Mouse (Mus musculus) CH12.LX (cell line): Measurements from ENCODE around the gene Nupr1. TPM values are rescaled to one million over a fixed set of nuclear protein-coding genes. Genes with fewer than 3 reads are reported as not detected.

Experiments used
- DNase-seq: peaks from one replicate; pipeline ENCODE4 v3.0.0-alpha.2; 2013; ENCODE audit errors: extremely low read depth
- H3K27ac ChIP-seq: 2 replicates; pipeline ENCODE4 v1.5.1; 2012; ENCODE audit warnings: low read depth, mild to moderate bottlenecking, control low read depth, moderate library complexity; ENCODE audit not compliant: insufficient read depth
- H3K27me3 ChIP-seq: replicated peaks from 2 replicates; pipeline ENCODE3; 2012; ENCODE audit warnings: inconsistent platforms
- H3K36me3 ChIP-seq, 2 experiments: replicated peaks in 1 of 2; 2 replicates each; pipeline versions ENCODE3 to v1.6.1; 2012; ENCODE audit warnings: inconsistent platforms in 1 of 2, low read length in 1 of 2, mild to moderate bottlenecking in 1 of 2, mixed read lengths in 1 of 2, moderate library complexity in 1 of 2; ENCODE audit not compliant: control insufficient read depth in 1 of 2, insufficient read depth in 1 of 2
- H3K4me1 ChIP-seq, 2 experiments: 2 replicates each; pipeline ENCODE4 v1.6.1; 2012; ENCODE audit warnings: inconsistent platforms in 1 of 2, moderate library complexity in 1 of 2; ENCODE audit not compliant: insufficient read depth in 2 of 2, control insufficient read depth in 1 of 2
- H3K4me2 ChIP-seq: 2 replicates; pipeline ENCODE4 v1.6.1; 2012; ENCODE audit warnings: low read depth, mild to moderate bottlenecking, control low read depth; ENCODE audit not compliant: poor library complexity, insufficient read depth, severe bottlenecking
- H3K4me3 ChIP-seq, 3 experiments: fragments of 150-350 bp in 1 of 3; sonication (generic) in 1 of 3; replicated peaks in 1 of 3; 2 replicates each; pipeline versions ENCODE3 to v1.5.1; 2011 to 2012; ENCODE audit warnings: low read depth in 2 of 3, low read length in 2 of 3, mild to moderate bottlenecking in 2 of 3, moderate library complexity in 2 of 3, control low read depth in 1 of 3, improper control_type of control experiment in 1 of 3, inconsistent platforms in 1 of 3, mixed read lengths in 1 of 3; ENCODE audit not compliant: poor library complexity in 1 of 3
- H3K79me2 ChIP-seq: replicated peaks from 2 replicates; pipeline ENCODE4 v1.6.1; 2012; ENCODE audit warnings: mild to moderate bottlenecking, moderate library complexity; ENCODE audit not compliant: control insufficient read depth, poor library complexity, insufficient read depth, severe bottlenecking; ENCODE audit errors: extremely low read depth
- H3K9ac ChIP-seq: 2 replicates; pipeline ENCODE4 v1.6.1; 2012; ENCODE audit warnings: low read depth, mild to moderate bottlenecking, control low read depth, moderate library complexity; ENCODE audit not compliant: insufficient read depth
- H3K9me3 ChIP-seq: replicated peaks from 2 replicates; pipeline ENCODE3; 2012; ENCODE audit warnings: low read length, inconsistent platforms, mixed read lengths
- BHLHE40 ChIP-seq: IDR thresholded peaks from 2 replicates; pipeline ENCODE4 v1.6.1; 2011; ENCODE audit warnings: mild to moderate bottlenecking, low read depth, low read length, improper control_type of control experiment
- CHD1 ChIP-seq: IDR thresholded peaks from 2 replicates; pipeline ENCODE4 v1.6.1; 2012; ENCODE audit warnings: low read depth, low read length, improper control_type of control experiment, inconsistent platforms
- CTCF ChIP-seq, 2 experiments: IDR thresholded peaks in 1 of 2; conservative IDR thresholded peaks in 1 of 2; 2 replicates each; pipeline ENCODE4 v1.5.1; 2011 to 2012; ENCODE audit warnings: low read depth in 2 of 2, low read length in 2 of 2, improper control_type of control experiment in 1 of 2, inconsistent platforms in 1 of 2, mild to moderate bottlenecking in 1 of 2, moderate library complexity in 1 of 2
- E2F4 ChIP-seq: IDR thresholded peaks from 2 replicates; pipeline ENCODE4 v1.6.1; 2011; ENCODE audit warnings: low read depth, low read length, improper control_type of control experiment; ENCODE audit not compliant: insufficient replicate concordance
- ELF1 ChIP-seq: IDR thresholded peaks from 2 replicates; pipeline ENCODE4 v1.6.1; 2014; ENCODE audit warnings: low read depth, mild to moderate bottlenecking, inconsistent platforms, low read length, improper control_type of control experiment
- ETS1 ChIP-seq: conservative IDR thresholded peaks from 2 replicates; pipeline ENCODE4 v1.6.1; 2012; ENCODE audit warnings: low read depth, mild to moderate bottlenecking, inconsistent platforms, low read length, improper control_type of control experiment, moderate library complexity
- GABPA ChIP-seq: IDR thresholded peaks from 2 replicates; pipeline ENCODE4 v1.6.1; 2012; ENCODE audit warnings: low read depth, low read length, improper control_type of control experiment, inconsistent platforms; ENCODE audit not compliant: insufficient replicate concordance
- HCFC1 ChIP-seq: IDR thresholded peaks from 2 replicates; pipeline ENCODE4 v1.6.1; 2012; ENCODE audit warnings: low read depth, mild to moderate bottlenecking, inconsistent platforms, low read length, improper control_type of control experiment
- JUN ChIP-seq: IDR thresholded peaks from 2 replicates; pipeline ENCODE4 v1.6.1; 2011; ENCODE audit warnings: low read depth, mild to moderate bottlenecking, low read length, improper control_type of control experiment, moderate library complexity; ENCODE audit not compliant: insufficient read depth
- JUND ChIP-seq: conservative IDR thresholded peaks from 2 replicates; pipeline ENCODE4 v1.6.1; 2011; ENCODE audit warnings: low read depth, low read length, improper control_type of control experiment
- MAFK ChIP-seq: IDR thresholded peaks from 2 replicates; pipeline ENCODE4 v1.6.1; 2011; ENCODE audit warnings: low read length, improper control_type of control experiment; ENCODE audit not compliant: insufficient replicate concordance
- MAX ChIP-seq: IDR thresholded peaks from 2 replicates; pipeline ENCODE4 v1.6.1; 2011; ENCODE audit warnings: low read length, improper control_type of control experiment
- MAZ ChIP-seq: IDR thresholded peaks from 2 replicates; pipeline ENCODE4 v1.6.1; 2012; ENCODE audit warnings: low read depth, mild to moderate bottlenecking, inconsistent platforms, low read length, improper control_type of control experiment, moderate library complexity
- MYC ChIP-seq: IDR thresholded peaks from 2 replicates; pipeline ENCODE4 v1.6.1; 2011; ENCODE audit warnings: low read depth, mild to moderate bottlenecking, improper control_type of control experiment, low read length
- NELFE ChIP-seq: IDR thresholded peaks from 2 replicates; pipeline ENCODE4 v1.6.1; 2011; ENCODE audit warnings: low read depth, low read length, improper control_type of control experiment
- NRF1 ChIP-seq: IDR thresholded peaks from 2 replicates; pipeline ENCODE4 v1.6.1; 2014; ENCODE audit warnings: low read depth, mild to moderate bottlenecking, inconsistent platforms, low read length, improper control_type of control experiment, moderate library complexity
- PAX5 ChIP-seq: IDR thresholded peaks from 2 replicates; pipeline ENCODE4 v1.6.1; 2012; ENCODE audit warnings: low read length, inconsistent platforms, mixed read lengths
- POLR2A ChIP-seq: IDR thresholded peaks from 2 replicates; pipeline ENCODE4 v1.6.1; 2011; ENCODE audit warnings: low read depth, mild to moderate bottlenecking, improper control_type of control experiment, low read length
- RAD21 ChIP-seq: IDR thresholded peaks from 2 replicates; pipeline ENCODE4 v1.6.1; 2011; ENCODE audit warnings: low read depth, mild to moderate bottlenecking, low read length, improper control_type of control experiment, moderate library complexity
- RCOR1 ChIP-seq: conservative IDR thresholded peaks from 2 replicates; pipeline ENCODE4 v1.6.1; 2012; ENCODE audit warnings: low read depth, mild to moderate bottlenecking, inconsistent platforms, low read length, improper control_type of control experiment
- SIN3A ChIP-seq: IDR thresholded peaks from 2 replicates; pipeline ENCODE4 v1.6.1; 2012; ENCODE audit warnings: low read length, improper control_type of control experiment, inconsistent platforms
- SMC3 ChIP-seq: IDR thresholded peaks from 2 replicates; pipeline ENCODE4 v1.6.1; 2011; ENCODE audit warnings: low read depth, low read length, improper control_type of control experiment
- TBP ChIP-seq: conservative IDR thresholded peaks from 2 replicates; pipeline ENCODE4 v1.6.1; 2011; ENCODE audit warnings: low read depth, low read length, improper control_type of control experiment
- TCF12 ChIP-seq: IDR thresholded peaks from 2 replicates; pipeline ENCODE4 v1.6.1; 2014; ENCODE audit warnings: low read depth, mild to moderate bottlenecking, inconsistent platforms, low read length, improper control_type of control experiment
- UBTF ChIP-seq: IDR thresholded peaks from 2 replicates; pipeline ENCODE4 v1.6.1; 2012; ENCODE audit warnings: low read depth, mild to moderate bottlenecking, inconsistent platforms, low read length, improper control_type of control experiment, moderate library complexity
- USF1 ChIP-seq: IDR thresholded peaks from 2 replicates; pipeline ENCODE4 v1.6.1; 2014; ENCODE audit warnings: low read depth, mild to moderate bottlenecking, inconsistent platforms, low read length, improper control_type of control experiment
- ZC3H11A ChIP-seq: IDR thresholded peaks from 2 replicates; pipeline ENCODE4 v1.6.1; 2012; ENCODE audit warnings: low read depth, mild to moderate bottlenecking, inconsistent platforms, low read length, improper control_type of control experiment
- ZKSCAN1 ChIP-seq: IDR thresholded peaks from 2 replicates; pipeline ENCODE4 v1.6.1; 2012; ENCODE audit warnings: low read depth, inconsistent platforms, low read length, improper control_type of control experiment, borderline replicate concordance
- ZMIZ1 ChIP-seq: IDR thresholded peaks from 2 replicates; pipeline ENCODE4 v1.6.1; 2012; ENCODE audit warnings: low read depth, mild to moderate bottlenecking, inconsistent platforms, low read length, improper control_type of control experiment
- dilution Hi-C: fragments of 300-500 bp; cut with MboI; formaldehyde crosslinking; loops from 2 replicates; pipeline ENCODE4 v1.14.3; 2020; ENCODE audit warnings: low sequenced_read_pairs; ENCODE audit not compliant: extremely low pct_unique_long_range_greater_than_20kb, extremely low pct_ligation_motif_present
- in situ Hi-C: fragments of 300-500 bp; cut with MboI; formaldehyde crosslinking; loops from 3 replicates; pipeline ENCODE4 v1.14.3; 2019; ENCODE audit warnings: low sequenced_read_pairs, low pct_ligation_motif_present, low pct_unique_long_range_greater_than_20kb, mixed read lengths
- polyA plus RNA-seq: library from polyadenylated mRNA; unstranded; fragments of >175 nt; gene quantifications from 2 replicates; pipeline ENCODE4 v1.2.1, GENCODE M21; 2012; ENCODE audit warnings: low read depth; ENCODE audit not compliant: insufficient read length
- total RNA-seq, 2 experiments: library from RNA; depleted of rRNA; stranded (reverse); fragments of 300-350 nt in 1 of 2; fragments of >200 nt in 1 of 2; gene quantifications; 2 replicates each; pipeline ENCODE4 v1.2.3; 2012 to 2014

Nupr1 gene
- total and polyA plus RNA-seq, 3 experiments: 6.4 to 13.9 (median 13.5) TPM

- Histone ChIP-seq H3K4me3 (no peak overlapping the region), H3K4me2 (no peak overlapping the region), H3K36me3 (no peaks in the 10 kb centered on the region), H3K27me3 (no peaks in the 10 kb centered on the region), H3K9ac (no peak overlapping the region), H3K4me1 (peaks cover 19 to 34% of the 10 kb centered on the region in 2 experiments)
- dilution Hi-C loops (no loop called here), in situ Hi-C loops (no loop called here)
- DNase-seq: no peak
- TF ChIP-seq SMC3 (no peak), POLR2A (no peak), ZC3H11A (no peak), ZMIZ1 (no peak), E2F4 (no peak), JUN (no peak), RAD21 (no peak), PAX5 (no peak), JUND (no peak), ZKSCAN1 (no peak), NRF1 (no peak), TCF12 (no peak), SIN3A (no peak), MYC (no peak), UBTF (no peak), MAZ (no peak), USF1 (no peak), CHD1 (no peak), BHLHE40 (no peak), MAFK (no peak)
- TF ChIP-seq, all 38 proteins: peak for 0
- H3K27ac ChIP-seq: no peak overlapping the region
- no peaks in the 10 kb centered on the region for H3K79me2 ChIP-seq
- no peaks in the 10 kb centered on the region for H3K9me3 ChIP-seq
Observed at GRCm38 (mm10) chr7:126606611-126607010, 24.1 kb downstream of the Nupr1 start.

- TF ChIP-seq UBTF (no peak), USF1 (no peak), ETS1 (no peak), E2F4 (no peak), CTCF (conservative IDR thresholded peaks at IDR 0.05 in 1 of 2, IDR thresholded peaks at IDR 0.05 in 1 of 2; ENCODE audit: low read depth in 2 of 2, low read length in 2 of 2) (no peak), TCF12 (no peak), HCFC1 (no peak), MAX (no peak), BHLHE40 (no peak), TBP (no peak), JUND (no peak), ZKSCAN1 (no peak), SIN3A (no peak), ELF1 (no peak), CHD1 (no peak), RCOR1 (no peak), RAD21 (no peak), NELFE (no peak), GABPA (no peak), JUN (no peak)
- TF ChIP-seq, all 38 proteins: peak for 0
- no peaks in the 10 kb centered on the region for H3K79me2 ChIP-seq
- in situ Hi-C loops (no loop called here), dilution Hi-C loops (no loop called here)
- H3K9ac ChIP-seq: no peak overlapping the region
- no peaks in the 10 kb centered on the region for H3K36me3 ChIP-seq
- no peaks in the 10 kb centered on the region for H3K27me3 ChIP-seq
- no peaks in the 10 kb centered on the region for H3K9me3 ChIP-seq
- H3K27ac ChIP-seq: no peak overlapping the region
- DNase-seq: no peak
- H3K4me3 ChIP-seq: no peak overlapping the region
- H3K4me1 ChIP-seq: peaks cover 22 to 38% of the 10 kb centered on the region in 2 experiments
- no peak overlapping the region for H3K4me2 ChIP-seq
Observed at GRCm38 (mm10) chr7:126602650-126603049, 28.0 kb downstream of the Nupr1 start.
